Mouse (Mus musculus) embryonic fibroblast, embryonic 13.5 days (primary cell): ENCODE data around the gene Fblim1.

Experiments used
- CTCF ChIP-seq: IDR thresholded peaks from 2 replicates; pipeline ENCODE4 v1.5.1; 2011; ENCODE audit warnings: mild to moderate bottlenecking, control low read depth, low read length, moderate library complexity, borderline replicate concordance; ENCODE audit not compliant: insufficient read depth
- POLR2A ChIP-seq: IDR thresholded peaks from 2 replicates; pipeline ENCODE4 v1.6.1; 2011; ENCODE audit warnings: low read depth, mild to moderate bottlenecking, control low read depth, low read length, moderate library complexity

DNA sequence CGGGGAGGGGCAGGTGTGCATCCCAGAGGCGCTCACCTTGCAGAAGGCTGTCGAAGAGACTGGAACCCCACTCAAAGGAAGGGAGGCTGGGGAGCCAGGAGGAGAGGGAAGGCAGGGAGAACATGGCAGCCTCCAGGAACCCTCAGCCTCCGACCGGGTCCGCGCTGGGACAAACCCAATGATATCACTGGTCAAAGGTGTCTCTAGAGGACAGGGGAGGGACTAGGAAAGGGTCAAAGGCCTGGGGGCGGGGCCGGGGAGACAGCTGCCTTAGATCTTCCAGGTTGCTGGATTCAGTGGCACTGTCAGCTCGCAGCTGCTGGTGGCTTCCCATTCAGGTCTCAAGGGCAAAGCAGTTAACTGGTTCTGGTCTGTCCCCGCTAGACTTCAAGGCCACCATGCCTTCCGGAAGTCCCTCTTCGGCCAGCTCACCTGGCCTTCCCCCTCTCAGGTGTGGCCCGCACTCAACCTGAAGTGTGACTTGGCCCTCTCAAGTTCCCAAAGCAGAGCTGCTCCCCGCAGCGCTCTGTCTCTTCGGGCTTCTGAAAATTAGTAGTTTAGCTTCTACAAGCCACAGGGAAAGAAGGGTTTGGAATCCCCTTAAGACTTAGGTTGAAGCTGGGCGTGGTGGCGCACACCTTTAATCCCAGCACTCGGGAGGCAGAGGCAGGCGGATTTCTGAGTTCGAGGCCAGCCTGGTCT lies 12.1 kb upstream of the Fblim1 start:
- TF ChIP-seq CTCF (no peak), POLR2A (no peak)
